Mouse (Mus musculus) G1E (cell line): ENCODE data around the gene Rbm26.

Experiments
- CTCF ChIP-seq: IDR thresholded peaks from 2 replicates; pipeline ENCODE4 v1.5.1; 2012; ENCODE audit warnings: low read depth, low read length, inconsistent platforms, mixed read lengths
- GATA1 ChIP-seq: IDR thresholded peaks from 2 replicates; pipeline ENCODE4 v1.6.1; 2012; ENCODE audit warnings: borderline replicate concordance, low read length, inconsistent platforms, mixed read lengths
- GATA2 ChIP-seq: IDR thresholded peaks from 2 replicates; pipeline ENCODE4 v1.6.1; 2012; ENCODE audit warnings: low read depth, low read length, inconsistent platforms, borderline replicate concordance
- POLR2AphosphoS5 ChIP-seq: IDR thresholded peaks from 2 replicates; pipeline ENCODE4 v1.6.1; 2012; ENCODE audit warnings: low read depth, low read length, inconsistent platforms; ENCODE audit not compliant: insufficient replicate concordance

- no peak for TF ChIP-seq CTCF
- TF ChIP-seq GATA1, result no peak
- TF ChIP-seq POLR2AphosphoS5, result no peak
- no peak for TF ChIP-seq GATA2
Observed at GRCm38 (mm10) chr14:105057934-105058333, 119.2 kb downstream of the Rbm26 start.
